Mouse (Mus musculus) testis, adult 2 months (tissue): Measurements from ENCODE around the gene Ada.

Experiments used
- CTCF ChIP-seq: fragments of 200-500 bp; IDR thresholded peaks from 2 replicates; pipeline ENCODE4 v1.5.1; 2012; ENCODE audit warnings: low read depth, mild to moderate bottlenecking, inconsistent platforms, low read length, moderate library complexity; ENCODE audit not compliant: control insufficient read depth, insufficient read depth, insufficient replicate concordance
- POLR2A ChIP-seq: fragments of 200-500 bp; IDR thresholded peaks from 2 replicates; pipeline ENCODE4 v1.6.1; 2012; ENCODE audit warnings: low read depth, mild to moderate bottlenecking, inconsistent platforms, low read length, moderate library complexity; ENCODE audit not compliant: control insufficient read depth

DNA sequence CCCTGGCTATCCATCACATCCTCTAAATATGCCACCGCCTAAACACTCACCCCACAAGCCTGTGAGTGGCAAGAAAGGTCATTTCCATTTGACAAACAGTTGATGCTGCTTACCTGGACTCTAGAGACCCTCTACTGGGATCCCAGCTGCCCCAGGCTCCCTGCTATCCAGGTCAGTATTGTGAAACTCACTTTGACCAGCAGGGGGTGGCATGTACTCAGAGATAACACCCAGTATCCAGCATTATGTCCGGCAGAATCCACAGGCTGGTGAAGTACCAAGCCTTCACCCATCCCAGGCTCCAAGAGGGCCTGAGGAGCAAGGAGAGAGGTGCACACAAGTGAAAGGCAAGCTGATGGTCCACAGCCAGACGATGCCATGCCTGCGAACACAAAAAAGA lies 38.4 kb upstream of the Ada start:
- TF ChIP-seq CTCF (no peak), POLR2A (no peak)
